Mouse (Mus musculus) brain, embryonic 18.5 days (tissue): ENCODE results near the gene Cep131.

ENCODE experiments used
- DNase-seq: peaks from one replicate; pipeline ENCODE4 v3.0.0-alpha.2; 2012; ENCODE audit warnings: low read depth, low spot score

The Cep131 gene

GRCm38 (mm10) chr11:120028319-120029092 is 58.1 kb downstream of the Cep131 start:
- DNase-seq = no peak

DNA sequence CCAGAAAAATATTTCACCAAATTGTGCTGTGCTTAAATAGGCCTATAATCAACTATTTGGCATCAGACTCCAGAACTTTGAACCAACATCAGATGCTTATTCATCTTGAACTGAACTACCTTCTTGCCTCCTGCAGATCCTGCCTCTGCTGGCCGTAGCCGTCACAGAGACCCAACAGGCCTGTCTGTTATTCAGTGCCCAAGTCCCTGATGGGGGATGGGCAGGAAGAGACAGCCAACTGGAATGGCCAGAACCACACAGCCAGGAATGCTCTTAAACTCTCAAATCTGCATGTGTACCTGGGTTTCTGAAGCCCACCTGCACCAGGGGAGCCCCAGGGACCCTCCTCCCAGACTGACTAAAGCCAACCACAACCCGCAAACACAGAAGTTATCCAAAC is 59.7 kb downstream of the Cep131 start:
- DNase-seq = no peak

DNA sequence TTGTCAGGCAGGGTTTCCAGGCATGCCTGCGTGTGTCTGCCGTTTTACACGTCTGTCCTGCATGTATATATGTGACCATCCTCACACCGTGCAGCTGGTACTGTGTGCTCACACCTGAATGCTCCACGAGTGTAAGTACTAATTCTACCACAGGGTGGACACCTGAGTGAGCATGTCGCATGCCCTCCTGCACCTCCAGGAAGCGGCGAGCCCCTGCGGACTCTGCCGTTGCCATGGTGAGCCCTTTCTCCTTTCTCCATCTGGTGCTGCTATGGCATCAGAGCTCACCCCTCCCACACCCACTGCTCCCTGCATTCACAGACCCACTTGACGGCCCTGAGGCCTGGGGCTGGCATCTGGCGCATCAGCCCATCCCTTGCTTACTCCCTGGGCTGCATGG is 63.8 kb downstream of the Cep131 start:
- DNase-seq = no peak

GRCm38 (mm10) chr11:120022216-120022615 is 64.4 kb downstream of the Cep131 start:
- no peak for DNase-seq

GRCm38 (mm10) chr11:120021367-120021766 is 65.3 kb downstream of the Cep131 start:
- no peak for DNase-seq

GRCm38 (mm10) chr11:120019542-120020440 is 66.8 kb downstream of the Cep131 start:
- no peak for DNase-seq

- no peak for DNase-seq
Observed at GRCm38 (mm10) chr11:120017011-120017410, 69.6 kb downstream of the Cep131 start.

DNA sequence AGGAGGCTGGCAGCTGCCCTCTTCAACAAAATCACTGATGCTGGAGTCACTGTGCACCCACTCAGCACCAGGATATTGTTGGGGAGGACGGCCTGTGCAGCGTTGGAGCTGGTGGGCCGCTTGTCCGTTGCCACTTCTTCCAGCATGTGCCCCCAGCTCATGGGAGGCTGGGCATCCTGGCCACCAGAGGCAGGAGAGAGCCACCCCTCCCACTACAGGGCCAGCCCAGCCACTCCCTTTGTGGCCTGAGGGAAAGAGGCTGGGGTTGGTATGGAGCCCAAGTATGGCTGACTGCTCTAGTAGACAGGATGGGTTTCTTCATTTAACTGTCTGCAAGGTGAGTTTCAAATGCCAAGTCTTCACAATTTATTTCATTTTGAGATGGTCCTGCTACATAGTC is 71.9 kb downstream of the Cep131 start:
- DNase-seq = no peak
